Mouse (Mus musculus): ENCODE data around the gene Ankk1. TPM values are rescaled to one million over a fixed set of nuclear protein-coding genes. Genes with fewer than 3 reads are reported as not detected.

Ankk1 gene
- not detected for total RNA-seq (2021)
- long read RNA-seq, experiment 1, result 0 reads
- long read RNA-seq, experiment 2, result 0 reads

GRCm38 (mm10) chr9:49426921-49427320 is at the start of gene Ankk1:
Gene Ankk1, minus strand, starts transcription at chr9:49427021.
- Histone ChIP-seq H3K4me3 (no peak within 1 kb of the TSS), H3K27ac (no peak within 1 kb of the TSS)
- no peak for DNase-seq (ENCODE audit: low spot score in 2 of 2)
- no peak for TF ChIP-seq CTCF (conservative IDR thresholded peaks at IDR 0.05)

- Histone ChIP-seq H3K4me3 (no peak overlapping the region), H3K27ac (no peak overlapping the region)
- no peak for DNase-seq (ENCODE audit: low spot score in 2 of 2)
- TF ChIP-seq CTCF (conservative IDR thresholded peaks at IDR 0.05), result no peak
Observed at GRCm38 (mm10) chr9:49472126-49472525, 45.3 kb upstream of the Ankk1 start.

GRCm38 (mm10) chr9:49470946-49471345 is 44.1 kb upstream of the Ankk1 start:
- Histone ChIP-seq H3K27ac (no peak overlapping the region), H3K4me3 (no peak overlapping the region)
- no peak for TF ChIP-seq CTCF (conservative IDR thresholded peaks at IDR 0.05)
- no peak for DNase-seq (ENCODE audit: low spot score in 2 of 2)

- Histone ChIP-seq H3K4me3 (no peak overlapping the region), H3K27ac (no peak overlapping the region)
- DNase-seq (ENCODE audit: low spot score in 2 of 2), result no peak
- no peak for TF ChIP-seq CTCF (conservative IDR thresholded peaks at IDR 0.05)
Observed at GRCm38 (mm10) chr9:49470006-49470405, 43.2 kb upstream of the Ankk1 start.

- no peak for TF ChIP-seq CTCF (conservative IDR thresholded peaks at IDR 0.05)
- no peak for DNase-seq (ENCODE audit: low spot score in 2 of 2)
- H3K27ac ChIP-seq, result no peak overlapping the region
- H3K4me3 ChIP-seq, result no peak overlapping the region
Observed at GRCm38 (mm10) chr9:49456136-49456535, 29.3 kb upstream of the Ankk1 start.

GRCm38 (mm10) chr9:49452396-49452795 is 25.6 kb upstream of the Ankk1 start:
- Histone ChIP-seq H3K4me3 (no peak overlapping the region), H3K27ac (no peak overlapping the region)
- no peak for DNase-seq (ENCODE audit: low spot score in 2 of 2)
- TF ChIP-seq CTCF (conservative IDR thresholded peaks at IDR 0.05), result no peak

- Histone ChIP-seq H3K4me3 (no peak overlapping the region), H3K27ac (no peak overlapping the region)
- no peak for DNase-seq (ENCODE audit: low spot score in 2 of 2)
- TF ChIP-seq CTCF (conservative IDR thresholded peaks at IDR 0.05), result no peak
Observed at GRCm38 (mm10) chr9:49450491-49450890, 23.7 kb upstream of the Ankk1 start.

- DNase-seq (ENCODE audit: low spot score in 2 of 2), result no peak
- Histone ChIP-seq H3K4me3 (no peak overlapping the region), H3K27ac (no peak overlapping the region)
- TF ChIP-seq CTCF (conservative IDR thresholded peaks at IDR 0.05), result no peak
Observed at GRCm38 (mm10) chr9:49442621-49443020, 15.8 kb upstream of the Ankk1 start.

GRCm38 (mm10) chr9:49427478-49427877 is 657 bp upstream of the Ankk1 start:
- Histone ChIP-seq H3K27ac (no peak overlapping the region), H3K4me3 (no peak overlapping the region)
- TF ChIP-seq CTCF (conservative IDR thresholded peaks at IDR 0.05), result no peak
- DNase-seq (ENCODE audit: low spot score in 2 of 2), result no peak

- TF ChIP-seq CTCF (conservative IDR thresholded peaks at IDR 0.05), result no peak
- DNase-seq (ENCODE audit: low spot score in 2 of 2), result no peak
- Histone ChIP-seq H3K4me3 (no peak overlapping the region), H3K27ac (no peak overlapping the region)
Observed at GRCm38 (mm10) chr9:49425585-49425984, 1.2 kb downstream of the Ankk1 start.

GRCm38 (mm10) chr9:49423866-49424265 is 3.0 kb downstream of the Ankk1 start:
- Histone ChIP-seq H3K4me3 (no peak overlapping the region), H3K27ac (no peak overlapping the region)
- TF ChIP-seq CTCF (conservative IDR thresholded peaks at IDR 0.05), result no peak
- no peak for DNase-seq (ENCODE audit: low spot score in 2 of 2)

- DNase-seq (ENCODE audit: low spot score in 2 of 2), result no peak
- TF ChIP-seq CTCF (conservative IDR thresholded peaks at IDR 0.05), result no peak
- H3K4me3 ChIP-seq, result no peak overlapping the region
- no peak overlapping the region for H3K27ac ChIP-seq
Observed at GRCm38 (mm10) chr9:49410621-49411020, 16.2 kb downstream of the Ankk1 start.

GRCm38 (mm10) chr9:49407028-49407427 is 19.8 kb downstream of the Ankk1 start:
- H3K27ac ChIP-seq, result no peak overlapping the region
- no peak for DNase-seq (ENCODE audit: low spot score in 2 of 2)
- H3K4me3 ChIP-seq, result no peak overlapping the region
- no peak for TF ChIP-seq CTCF (conservative IDR thresholded peaks at IDR 0.05)

- no peak overlapping the region for H3K27ac ChIP-seq
- no peak overlapping the region for H3K4me3 ChIP-seq
- no peak for DNase-seq (ENCODE audit: low spot score in 2 of 2)
- no peak for TF ChIP-seq CTCF (conservative IDR thresholded peaks at IDR 0.05)
Observed at GRCm38 (mm10) chr9:49403711-49404110, 23.1 kb downstream of the Ankk1 start.

GRCm38 (mm10) chr9:49396006-49396405 is 30.8 kb downstream of the Ankk1 start:
- DNase-seq (ENCODE audit: low spot score in 2 of 2), result no peak
- TF ChIP-seq CTCF (conservative IDR thresholded peaks at IDR 0.05), result no peak
- H3K27ac ChIP-seq, result no peak overlapping the region
- H3K4me3 ChIP-seq, result no peak overlapping the region
